Comparison of ENCODE assay signal across 17 mouse cellular contexts in the genomic region with DNA sequence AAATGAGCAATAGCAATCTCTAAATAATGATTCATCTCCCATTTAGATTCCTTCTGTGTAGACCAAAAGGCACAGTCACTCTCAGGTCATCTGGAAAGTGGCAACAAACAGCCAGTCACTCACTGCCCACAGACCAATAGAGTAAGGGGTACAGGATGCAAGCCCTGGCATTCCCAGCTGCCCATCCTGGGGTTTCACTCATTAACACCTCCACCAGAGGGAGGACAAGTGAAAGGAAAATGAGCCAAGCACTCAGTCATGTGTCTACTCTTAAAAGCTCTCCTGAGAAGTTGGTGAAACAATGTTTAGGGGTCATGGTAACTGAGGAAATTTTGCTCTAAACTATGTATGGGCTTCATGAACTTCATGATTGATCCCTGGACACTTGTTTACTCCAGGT. TPM values are rescaled to one million over a fixed set of nuclear protein-coding genes. Genes with fewer than 3 reads are reported as not detected.
DNase-seq lines count a peak whose midpoint lies in the region; ATAC-seq and TF ChIP-seq lines count a peak whose summit lies in the region.
"Had no signal": no experiment of that assay in that cellular context is flagged by ENCODE, and none has a peak within 500 bp of the region (broad histone marks: within the 10 kb centered on the region; RNA-seq: fewer than 3 reads in every experiment).

No protein-coding gene starts in this region.

- no peak overlapping the region for H3K27ac ChIP-seq in intestine, postnatal 0 days (ENCODE audit: low read depth, low read length)
- no peak overlapping the region for H3K27ac ChIP-seq in intestine, embryonic 16.5 days (ENCODE audit: low read length)
- H3K27ac ChIP-seq in heart, embryonic 14.5 days (replicated peaks in 1 of 2; ENCODE audit: control insufficient read depth in 1 of 2, insufficient read depth in 1 of 2, low read depth in 2 of 2, low read length in 2 of 2), result peak overlapping the region; percentile 37 to 72; a peak in 3 of 4 replicates
- H3K27ac ChIP-seq: left cerebral cortex, adult 2 months; liver, embryonic 15.5 days; neural tube, embryonic 13.5 days had no signal

- no peaks in the 10 kb centered on the region for H3K27me3 ChIP-seq in intestine, postnatal 0 days (replicated peaks; ENCODE audit: control insufficient read depth, insufficient read depth, low read length)
- no peaks in the 10 kb centered on the region for H3K27me3 ChIP-seq in intestine, embryonic 16.5 days (replicated peaks; ENCODE audit: control insufficient read depth, insufficient read depth, low read length)
- no peaks in the 10 kb centered on the region for H3K27me3 ChIP-seq in heart, embryonic 14.5 days (ENCODE audit: control insufficient read depth, insufficient read depth, low read length)
- H3K27me3 ChIP-seq: liver, embryonic 15.5 days; neural tube, embryonic 13.5 days had no signal

- peak; percentile 50 for TF ChIP-seq CTCF in intestine, postnatal 0 days (IDR thresholded peaks at IDR 0.05; ENCODE audit: low read depth)

- H3K4me2 ChIP-seq in intestine, postnatal 0 days (replicated peaks; ENCODE audit: low read depth), result no peak overlapping the region
- H3K4me2 ChIP-seq in intestine, embryonic 16.5 days (ENCODE audit: low read depth, low read length), result no peak overlapping the region
- no peak overlapping the region for H3K4me2 ChIP-seq in heart, embryonic 14.5 days (ENCODE audit: low read length)
- H3K4me2 ChIP-seq: liver, embryonic 15.5 days; neural tube, embryonic 13.5 days had no signal

- H3K4me3 ChIP-seq in intestine, postnatal 0 days (ENCODE audit: low read depth, low read length), result no peak overlapping the region
- H3K4me3 ChIP-seq in intestine, embryonic 16.5 days (ENCODE audit: low read length), result no peak overlapping the region
- no peak overlapping the region for H3K4me3 ChIP-seq in heart, embryonic 14.5 days (ENCODE audit: control insufficient read depth in 1 of 2, insufficient read depth in 1 of 2, low read depth in 1 of 2, low read length in 2 of 2)
- H3K4me3 ChIP-seq: erythroblast, embryonic 14.5 days; left cerebral cortex, adult 2 months; liver, embryonic 15.5 days; neural tube, embryonic 13.5 days had no signal

- H3K4me1 ChIP-seq in intestine, postnatal 0 days (replicated peaks; ENCODE audit: control insufficient read depth, insufficient read depth, low read length), result no peaks in the 10 kb centered on the region
- H3K4me1 ChIP-seq in intestine, embryonic 16.5 days (ENCODE audit: control insufficient read depth, insufficient read depth, low read length), result peaks cover 6% of the 10 kb centered on the region
- peaks cover 4 to 17% of the 10 kb centered on the region in 2 experiments; a peak in 3 of 4 replicates for H3K4me1 ChIP-seq in heart, embryonic 14.5 days (ENCODE audit: control insufficient read depth in 2 of 2, insufficient read depth in 2 of 2, low read length in 2 of 2)

- DNase-seq in 3T3-L1 (ENCODE audit: low read depth, low spot score), result peak; percentile 37
- peak; percentile 78 for DNase-seq in Muller cell, postnatal 12 days (ENCODE audit: inconsistent ontology term)
- DNase-seq in adrenal gland, adult 2 months, result no peak
- no peak for DNase-seq in spleen, adult 18-20 months
- DNase-seq: adrenal gland, postnatal 14 days; cerebellum, adult 2 months; kidney, adult 9 months; thymus, adult 18-20 months had no signal

- H3K9ac ChIP-seq in intestine, postnatal 0 days (ENCODE audit: low read depth, low read length), result no peak overlapping the region
- H3K9ac ChIP-seq in intestine, embryonic 16.5 days (ENCODE audit: low read depth, low read length), result no peak overlapping the region
- no peak overlapping the region for H3K9ac ChIP-seq in heart, embryonic 14.5 days (ENCODE audit: low read length)
- H3K9ac ChIP-seq: liver, embryonic 15.5 days; neural tube, embryonic 13.5 days had no signal

- no peaks in the 10 kb centered on the region for H3K9me3 ChIP-seq in intestine, postnatal 0 days (ENCODE audit: control insufficient read depth)
- H3K9me3 ChIP-seq in intestine, embryonic 16.5 days (ENCODE audit: control insufficient read depth, low read length), result no peaks in the 10 kb centered on the region
- no peaks in the 10 kb centered on the region for H3K9me3 ChIP-seq in heart, embryonic 14.5 days (ENCODE audit: control insufficient read depth, low read length)
- H3K9me3 ChIP-seq: liver, embryonic 15.5 days; neural tube, embryonic 13.5 days had no signal

- no peaks in the 10 kb centered on the region for H3K36me3 ChIP-seq in intestine, postnatal 0 days (ENCODE audit: control insufficient read depth, insufficient read depth)
- no peaks in the 10 kb centered on the region for H3K36me3 ChIP-seq in intestine, embryonic 16.5 days (ENCODE audit: control insufficient read depth, insufficient read depth, low read length)
- no peaks in the 10 kb centered on the region for H3K36me3 ChIP-seq in heart, embryonic 14.5 days (ENCODE audit: control insufficient read depth, insufficient read depth, low read length)
- H3K36me3 ChIP-seq: liver, embryonic 15.5 days; neural tube, embryonic 13.5 days had no signal

- no peak for ATAC-seq in intestine, postnatal 0 days
- ATAC-seq in intestine, embryonic 16.5 days, result no peak
- ATAC-seq in heart, embryonic 14.5 days (ENCODE audit: insufficient number of reproducible peaks, insufficient read depth, low FRiP score, low read depth), result no peak
- ATAC-seq in CD4-positive, CD25-positive, alpha-beta regulatory T cell, adult 4 months, result no peak
- ATAC-seq: forebrain, embryonic 14.5 days had no signal

RNA-seq across cellular contexts. Expression of gene Arhgap21, which starts 2.9 kb away (rescaled TPM):
- 6.5 and 6.9 TPM in 2 replicates for polyA plus RNA-seq in intestine, postnatal 0 days (2015; fragmentation: Nextera tagmentation; extraction: Ambion mirVana)
- 7.4 and 7.7 TPM in 2 replicates for polyA plus RNA-seq in intestine, embryonic 16.5 days (2015; fragmentation: Nextera tagmentation; extraction: Ambion mirVana)
- polyA plus RNA-seq in heart, embryonic 14.5 days (2014; fragmentation: Nextera tagmentation; extraction: Ambion mirVana), result 27.4 and 28.0 TPM in 2 replicates
- 1 to 10 TPM; 1.3 to 1.7 TPM for polyA plus RNA-seq in CD4-positive, CD25-positive, alpha-beta regulatory T cell, adult 4 months (2017; shearing (Covaris generic))
- total RNA-seq in adrenal gland, adult 2 months (2021), result 10 to 100 TPM; 59.7 to 68.8 TPM
- polyA plus RNA-seq in adrenal gland, adult 2 months (2012; rRNA removed), result 9.5 and 12.9 TPM in 2 replicates

Comparison
In these comparisons a context has a peak if more than half of its experiments do, and no peak if none do; other contexts are left out.
1. H3K27ac ChIP-seq: peak in heart, embryonic 14.5 days (2 of 2); none in intestine, postnatal 0 days (single experiment) and intestine, embryonic 16.5 days (single experiment).
2. DNase-seq: peak in 3T3-L1 (single experiment) and Muller cell, postnatal 12 days (single experiment); none in adrenal gland, adult 2 months (single experiment) and spleen, adult 18-20 months (0 of 2).